Mouse (Mus musculus) G1E (cell line): Measurements from ENCODE around the gene Agap1.

Source experiments
- CTCF ChIP-seq: IDR thresholded peaks from 2 replicates; pipeline ENCODE4 v1.5.1; 2012; ENCODE audit warnings: low read depth, low read length, inconsistent platforms, mixed read lengths
- GATA1 ChIP-seq: IDR thresholded peaks from 2 replicates; pipeline ENCODE4 v1.6.1; 2012; ENCODE audit warnings: borderline replicate concordance, low read length, inconsistent platforms, mixed read lengths
- POLR2AphosphoS5 ChIP-seq: IDR thresholded peaks from 2 replicates; pipeline ENCODE4 v1.6.1; 2012; ENCODE audit warnings: low read depth, low read length, inconsistent platforms; ENCODE audit not compliant: insufficient replicate concordance
- TAL1 ChIP-seq: conservative IDR thresholded peaks from 2 replicates; pipeline ENCODE4 v1.6.1; 2012; ENCODE audit warnings: low read depth, low read length, inconsistent platforms, mixed read lengths

- TF ChIP-seq GATA1 = no peak
- TF ChIP-seq CTCF = no peak
- TF ChIP-seq TAL1 = no peak
- no peak for TF ChIP-seq POLR2AphosphoS5
These were observed 206.2 kb downstream of the Agap1 start for GRCm38 (mm10) chr1:89660804-89661203.
